Mouse (Mus musculus) v-Abl transformed pro-B cells (cell line): ENCODE measurements around the gene Pramef8.
"Not testable (repeated sequence)": the region's sequence is repeated elsewhere in the genome, so short reads cannot be mapped to it uniquely, and the experiment has no call there.

Experiments used
- in situ Hi-C, 2 experiments: fragments of 400-800 bp; cut with MboI; formaldehyde crosslinking; loops; one replicate each; pipeline ENCODE4 v1.15.1; 2025; ENCODE audit not compliant: unreplicated experiment in 2 of 2

Pramef8 gene

DNA sequence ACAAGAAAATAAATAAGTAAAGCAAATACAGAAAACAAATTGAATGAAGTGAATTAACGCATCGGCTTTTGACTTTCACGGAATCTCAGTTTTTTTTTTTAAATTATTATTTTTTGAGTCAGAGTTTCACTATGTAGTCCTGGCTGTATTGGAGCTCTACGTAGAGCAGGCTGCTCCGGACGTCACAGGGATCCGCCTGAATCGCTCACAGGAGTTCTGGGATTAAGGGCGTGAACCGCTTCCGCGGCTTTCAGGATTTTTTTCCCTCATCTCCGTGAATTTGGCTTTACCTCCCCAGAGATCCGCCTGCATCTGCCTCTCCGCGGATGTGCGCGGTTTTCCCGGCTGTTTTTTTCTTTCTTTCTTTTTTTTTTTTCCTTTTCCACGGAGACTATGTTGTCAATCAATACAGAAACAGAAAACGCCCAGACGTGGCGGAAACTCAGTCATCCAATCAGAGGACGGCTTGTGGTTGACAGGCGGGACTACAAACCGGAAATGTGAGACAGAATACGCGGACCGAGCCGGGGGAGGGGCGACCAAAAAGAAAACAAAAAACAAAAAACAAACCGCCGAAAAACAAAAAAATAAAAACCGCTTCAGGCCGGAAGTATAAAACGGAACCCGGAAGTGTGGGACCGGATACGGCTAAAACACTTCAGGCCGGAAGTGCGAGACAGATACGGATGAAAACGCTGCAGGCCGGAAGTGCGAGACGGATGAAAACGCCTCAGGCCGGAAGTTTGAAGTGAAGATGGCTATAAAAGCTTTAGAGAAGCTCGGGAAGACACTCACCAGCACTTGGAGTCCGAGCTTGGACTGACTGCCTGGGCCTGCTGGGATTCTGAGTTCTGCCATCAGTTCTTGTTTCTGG lies at the start of gene Pramef8:
Gene Pramef8 (plus strand): TSS at position 208 of the 874 bp plus-strand sequence.
- in situ Hi-C loops, result loop anchor here (25.0 kb wide), 6 partner anchors 250 to 1975 kb away; partner anchors contain the start of genes Fblim1 (in 2 of the 2), Slc25a34 (in 2 of the 2), Tmem82 (in 2 of the 2) and Efhd2 (in 1 of the 2)

DNA sequence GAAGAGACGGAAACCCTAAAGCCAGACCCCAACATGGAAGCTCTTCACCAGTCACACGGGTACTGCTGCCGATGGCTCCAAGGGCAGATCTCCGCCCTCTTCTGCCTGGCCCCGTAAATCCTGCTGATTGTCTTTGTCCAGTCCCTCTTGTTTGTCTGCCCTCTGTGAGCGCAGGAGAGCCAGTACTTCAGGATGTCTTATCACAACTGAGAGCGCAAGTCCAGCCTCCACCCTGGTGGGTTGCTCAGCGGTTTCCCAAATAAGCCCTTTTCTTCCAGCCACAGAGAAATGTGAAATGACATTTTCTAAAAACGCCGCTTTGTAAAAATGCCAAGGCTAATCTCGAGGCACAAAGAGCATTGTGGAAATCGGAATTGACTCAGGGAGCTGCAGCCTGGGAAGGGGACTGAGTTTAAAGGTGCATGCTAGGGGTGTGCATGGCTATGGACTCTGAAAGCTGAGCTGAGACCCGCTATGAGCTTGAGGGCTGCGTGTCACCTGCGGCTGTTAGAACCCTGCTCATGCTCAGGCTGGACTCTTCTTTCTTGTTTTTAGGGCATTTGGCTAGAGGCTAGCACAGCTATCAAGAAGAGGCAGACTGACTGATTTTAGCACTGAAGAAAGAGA lies 45.7 kb upstream of the Pramef8 start:
- in situ Hi-C loops, result no loop called here

DNA sequence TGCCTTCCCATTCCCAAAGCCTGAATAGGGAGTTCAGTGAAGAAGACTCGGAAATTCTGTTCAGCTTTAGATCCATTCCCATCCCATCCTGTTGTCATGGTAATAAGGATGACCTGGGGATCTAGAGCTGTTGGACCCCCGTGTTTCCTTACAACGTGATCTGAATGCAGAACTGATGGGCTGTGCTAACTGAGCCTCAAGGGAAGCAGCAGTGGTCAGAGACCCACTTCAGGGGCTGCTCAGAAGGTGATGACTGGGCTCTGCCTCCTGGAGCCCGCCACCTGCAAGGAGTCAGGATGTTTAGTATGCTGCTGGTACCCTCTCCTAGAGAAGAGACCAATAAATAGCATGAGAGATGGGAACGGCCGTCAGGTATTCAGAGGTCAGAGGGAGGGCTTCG lies 32.7 kb upstream of the Pramef8 start:
- in situ Hi-C loops, result loop anchor here in 1 of 2 experiments (25.0 kb wide), 1 partner anchor 1517 kb away; the partner anchor contains the start of gene Efhd2

DNA sequence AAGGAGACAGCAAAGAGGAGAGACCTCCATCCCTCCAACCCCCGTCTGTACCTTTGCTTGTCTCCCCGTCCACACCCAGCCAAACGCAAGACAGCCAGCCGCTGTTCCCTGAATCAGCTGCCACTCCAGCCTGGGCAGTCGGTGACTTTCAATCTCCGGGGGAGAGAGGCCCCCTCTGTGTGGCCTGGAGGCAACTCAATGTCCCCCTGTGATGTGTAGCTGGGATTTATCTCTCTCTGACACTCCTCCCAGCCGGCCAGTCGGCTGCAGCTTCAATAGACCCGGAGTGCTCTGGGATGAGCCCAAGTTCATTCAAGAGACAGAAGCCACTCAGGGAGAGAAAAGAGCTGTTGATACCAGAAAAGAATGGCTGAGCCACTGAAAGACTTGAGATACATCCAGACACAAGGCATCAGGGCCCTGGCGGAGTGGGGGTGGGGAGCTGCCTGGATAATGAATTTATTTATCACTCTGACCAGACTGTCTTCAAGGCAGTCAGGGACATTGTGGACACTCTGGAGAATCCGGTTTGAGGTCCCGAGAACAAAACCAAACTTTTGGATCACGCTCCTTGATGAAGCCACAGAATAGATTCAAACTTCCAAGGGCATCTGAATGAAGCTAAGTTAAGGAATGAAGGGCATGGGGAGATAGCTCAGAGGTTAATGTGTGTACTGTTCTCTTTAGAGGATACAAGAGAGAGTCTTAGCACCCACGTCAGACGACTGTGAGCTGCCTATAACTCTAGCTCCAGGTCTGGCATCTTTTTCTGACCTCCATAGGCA lies 32.1 kb upstream of the Pramef8 start:
- in situ Hi-C loops, result loop anchor here in 1 of 2 experiments (25.0 kb wide), 1 partner anchor 1518 kb away; the partner anchor contains the start of gene Efhd2

DNA sequence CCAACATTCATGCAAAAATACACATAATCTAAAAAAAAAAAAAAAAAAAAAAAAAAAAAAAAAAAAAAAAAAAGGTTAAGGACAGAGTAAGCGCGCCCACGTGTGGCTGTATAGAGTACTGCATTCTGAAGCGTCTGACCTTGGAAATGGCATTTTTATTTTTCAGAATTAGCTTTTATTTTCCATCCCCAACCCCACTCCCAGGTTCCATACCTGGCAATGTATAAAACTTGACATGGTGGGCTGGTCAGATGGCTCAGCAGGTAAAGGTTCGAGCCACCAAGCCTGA lies 31.6 kb upstream of the Pramef8 start:
- in situ Hi-C loops, result loop anchor here in 1 of 2 experiments (25.0 kb wide), 1 partner anchor 1518 kb away; the partner anchor contains the start of gene Efhd2

DNA sequence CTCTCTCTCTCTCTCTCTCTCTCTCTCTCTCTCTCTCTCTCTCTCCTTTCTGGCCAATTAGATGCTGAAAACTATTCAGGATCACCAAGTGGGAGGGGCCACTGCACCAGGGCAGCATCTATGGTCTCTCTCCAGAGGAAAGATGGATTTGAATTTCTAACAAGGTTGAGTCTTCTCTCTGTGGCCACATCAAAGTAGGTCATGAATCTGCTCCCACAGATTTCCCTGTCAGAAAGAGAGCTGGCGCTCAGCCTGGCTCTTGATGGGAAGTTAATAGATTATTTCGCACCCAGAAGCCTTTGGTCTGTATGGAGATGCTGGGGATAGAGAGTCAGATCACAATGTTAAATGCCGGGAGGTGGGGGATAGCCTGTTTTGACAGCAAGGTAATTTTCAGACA lies 30.1 kb upstream of the Pramef8 start:
- in situ Hi-C loops, result loop anchor here in 1 of 2 experiments (25.0 kb wide), 1 partner anchor 1520 kb away; the partner anchor contains the start of gene Efhd2

DNA sequence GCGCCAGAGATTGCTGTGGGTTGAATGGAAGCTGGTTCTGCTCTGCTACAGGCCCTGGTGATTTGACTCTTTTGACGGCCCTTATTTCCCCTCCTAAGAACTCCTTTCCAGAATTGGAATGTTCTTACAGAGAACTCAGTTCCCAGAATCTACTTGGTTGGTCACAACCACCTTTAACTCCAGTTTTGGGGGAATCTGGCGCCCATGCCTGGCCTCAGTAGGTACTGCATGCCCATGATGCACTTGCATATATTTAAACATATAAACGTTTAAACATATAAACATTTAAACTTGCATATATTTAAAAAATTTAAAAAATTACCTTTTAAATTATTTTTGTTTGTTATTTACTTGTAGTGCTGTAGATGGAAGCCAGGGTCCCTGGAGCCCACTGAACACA lies 28.6 kb upstream of the Pramef8 start:
- in situ Hi-C loops, result loop anchor here in 1 of 2 experiments (25.0 kb wide), 1 partner anchor 1521 kb away; the partner anchor contains the start of gene Efhd2

DNA sequence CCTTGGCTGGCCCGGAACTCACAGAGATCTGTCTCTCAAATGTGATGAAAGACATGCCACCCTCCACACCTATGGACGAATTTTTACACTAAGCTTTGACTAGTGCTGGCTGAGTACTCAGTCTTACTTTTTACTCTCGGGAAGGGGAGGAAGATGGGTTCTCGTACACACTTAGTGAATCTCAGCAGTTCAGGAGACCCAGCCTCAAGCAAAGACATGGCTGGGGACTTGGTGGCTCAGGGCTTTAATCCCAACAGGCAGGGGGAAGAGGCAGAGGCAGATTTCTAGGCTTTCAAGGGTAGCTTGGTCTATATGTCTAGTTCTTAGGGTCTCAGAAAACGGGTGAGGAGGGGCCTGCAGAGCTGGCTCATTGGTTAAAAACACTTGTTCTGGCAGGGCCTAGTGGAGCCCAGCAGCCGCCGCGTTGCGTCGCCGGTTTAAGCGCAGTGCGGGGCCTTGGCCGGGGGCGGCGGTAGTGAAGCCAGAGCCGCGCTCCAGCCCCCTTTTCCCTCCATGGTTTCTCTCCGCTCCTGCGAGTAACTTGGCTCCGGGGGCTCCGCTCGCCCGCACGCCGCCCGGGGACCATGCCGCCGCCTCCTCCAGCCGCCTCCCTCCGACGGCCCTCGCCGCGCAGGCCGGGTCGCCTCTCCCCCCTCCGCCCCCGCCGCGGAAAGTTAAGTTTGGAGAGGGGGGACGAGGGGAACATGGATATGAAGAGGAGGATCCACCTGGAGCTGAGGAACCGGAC lies 23.1 kb upstream of the Pramef8 start:
- in situ Hi-C loops, result loop anchor here in 1 of 2 experiments (25.0 kb wide), 1 partner anchor 1527 kb away; the partner anchor contains the start of gene Efhd2

DNA sequence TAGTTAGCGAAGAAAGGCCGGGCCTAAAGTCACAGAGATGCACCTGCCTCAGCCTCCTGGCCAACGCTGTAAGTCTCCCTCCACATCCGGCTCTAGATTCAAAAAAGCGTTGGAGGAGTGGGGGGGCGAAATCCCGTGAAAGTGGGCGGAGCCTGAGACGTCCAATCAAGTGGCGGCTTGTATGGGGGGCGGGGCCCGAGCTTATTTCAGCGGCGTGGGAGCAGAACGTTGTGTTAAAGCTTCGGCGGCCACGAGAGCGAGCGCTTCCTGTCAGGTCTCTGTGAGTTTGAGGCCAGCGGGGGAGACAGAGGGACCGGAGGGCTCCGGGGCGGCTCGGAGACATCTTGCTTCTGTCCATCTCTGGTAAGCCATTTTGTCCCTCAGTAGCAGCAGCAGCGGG lies 18.0 kb upstream of the Pramef8 start, which contains the start of gene Pramel1:
Gene Pramel1 (plus strand): TSS at position 248 of the 400 bp plus-strand sequence.
- in situ Hi-C loops, result loop anchor here in 1 of 2 experiments (25.0 kb wide), 1 partner anchor 1532 kb away; the partner anchor contains the start of gene Efhd2

DNA sequence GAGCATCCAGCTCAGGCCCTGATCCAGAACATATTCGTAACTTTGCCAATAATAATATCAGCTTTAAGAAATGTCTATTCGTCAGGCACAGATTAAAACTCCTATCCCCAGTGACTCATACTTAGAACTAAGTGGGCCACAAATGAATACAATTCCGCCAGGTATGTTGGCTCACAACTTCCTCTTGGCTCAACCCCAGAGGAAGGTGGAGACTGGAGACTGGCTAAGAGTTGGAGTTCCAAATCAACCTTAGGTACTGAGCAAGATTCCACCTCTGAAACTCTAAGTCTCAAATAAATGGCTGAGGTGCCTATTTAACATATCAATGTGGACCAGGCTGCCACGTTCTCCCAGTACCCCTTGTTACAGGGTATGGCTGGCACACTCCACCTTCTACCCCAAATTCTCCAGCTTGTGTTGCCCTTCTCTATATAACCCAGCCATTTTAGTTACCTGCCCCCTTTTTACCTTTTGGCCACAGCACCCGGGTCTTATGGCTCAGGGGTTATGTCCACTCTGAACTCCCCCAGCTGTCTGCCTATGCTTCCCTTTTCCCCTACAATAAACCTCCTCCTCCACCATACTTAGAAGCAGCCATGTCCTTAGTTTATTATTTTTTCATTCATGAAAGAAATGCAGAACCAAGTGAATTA lies 534 bp upstream of the Pramef8 start:
- in situ Hi-C loops, result loop anchor here (25.0 kb wide), 6 partner anchors 249 to 1974 kb away; partner anchors contain the start of genes Fblim1 (in 2 of the 2), Slc25a34 (in 2 of the 2), Tmem82 (in 2 of the 2) and Efhd2 (in 1 of the 2)

DNA sequence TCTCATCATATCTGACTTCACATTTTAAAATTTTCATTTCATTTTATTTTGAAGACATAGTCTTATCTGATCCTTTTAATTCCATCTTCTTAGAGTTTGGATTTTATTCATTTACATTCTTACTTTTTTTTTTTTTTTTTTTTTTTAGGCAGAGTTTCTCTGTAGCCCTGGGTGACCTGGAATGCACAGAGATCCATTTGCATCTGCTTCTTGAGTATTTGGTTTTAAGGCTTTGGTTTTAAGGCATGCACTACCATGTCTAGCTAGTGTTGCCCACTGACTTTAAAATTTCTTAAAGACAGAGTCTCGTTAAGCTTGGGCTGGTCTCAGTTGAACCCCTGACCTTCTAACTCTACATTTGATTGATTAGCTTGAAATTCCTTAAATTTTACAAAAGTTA lies 1.4 kb downstream of the Pramef8 start:
- in situ Hi-C loops, result loop anchor here (25.0 kb wide), 6 partner anchors 251 to 1976 kb away; partner anchors contain the start of genes Fblim1 (in 2 of the 2), Slc25a34 (in 2 of the 2), Tmem82 (in 2 of the 2) and Efhd2 (in 1 of the 2)

DNA sequence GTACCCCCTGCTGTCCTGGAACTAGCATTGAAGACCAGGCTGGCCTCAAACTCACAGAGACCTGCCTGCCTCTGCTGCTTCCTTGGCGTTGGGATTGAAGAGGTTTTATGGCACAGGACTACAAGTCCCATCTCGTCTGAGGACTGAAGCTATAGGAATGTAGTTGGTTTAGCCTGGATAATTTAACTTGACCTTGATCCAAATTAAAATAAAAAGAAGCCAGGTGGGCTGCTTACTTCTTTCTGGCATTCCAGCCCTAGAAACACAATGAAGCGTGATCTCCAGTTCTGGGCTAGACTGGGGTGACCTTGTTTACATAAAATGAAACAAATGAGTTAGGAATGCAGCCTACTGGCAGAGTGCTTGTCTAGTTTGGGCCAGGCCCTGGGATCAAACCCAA lies 1.9 kb downstream of the Pramef8 start:
- in situ Hi-C loops, result loop anchor here (25.0 kb wide), 6 partner anchors 252 to 1977 kb away; partner anchors contain the start of genes Fblim1 (in 2 of the 2), Slc25a34 (in 2 of the 2), Tmem82 (in 2 of the 2) and Efhd2 (in 1 of the 2)

DNA sequence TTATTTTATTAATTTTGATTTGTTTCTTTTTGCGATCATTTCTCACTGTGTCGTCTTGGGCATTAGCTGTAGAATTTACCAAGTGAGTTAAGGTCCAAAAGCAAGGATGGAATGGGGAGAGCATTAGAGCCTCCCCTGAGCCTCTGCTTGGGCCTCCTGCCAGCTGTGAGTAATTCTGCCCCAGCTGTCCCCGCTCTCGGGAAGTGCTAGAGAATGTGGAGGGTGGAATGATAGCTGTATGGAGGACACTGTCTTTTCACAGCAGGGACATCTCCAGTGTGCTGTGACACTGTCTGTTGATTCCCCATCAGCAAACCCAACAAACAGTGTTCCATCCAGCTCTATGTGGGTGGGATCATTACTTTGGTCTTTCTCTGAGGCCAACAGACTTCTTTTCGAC lies 14.5 kb downstream of the Pramef8 start:
- in situ Hi-C loops, result not testable (repeated sequence)

DNA sequence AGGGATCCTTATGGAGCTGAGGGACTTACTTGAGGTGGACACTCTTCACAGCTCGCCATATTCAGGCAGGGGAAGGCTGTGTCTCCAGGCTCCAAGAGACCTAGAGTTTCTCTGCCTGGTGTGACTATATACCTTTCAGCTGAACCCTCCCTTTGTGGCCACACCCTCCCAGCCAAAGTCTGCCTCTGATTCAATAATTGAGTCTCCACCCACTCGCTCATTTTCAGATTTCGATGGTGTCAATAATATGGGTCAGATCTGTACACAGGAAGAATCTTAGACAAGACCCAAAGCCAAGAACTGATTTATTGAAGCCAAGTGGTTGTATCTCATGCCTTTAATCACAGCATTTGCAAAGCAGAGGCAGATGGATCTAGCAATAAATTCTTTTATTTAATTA lies 38.0 kb downstream of the Pramef8 start, which contains the start of gene Oog4:
Gene Oog4 (minus strand): TSS at position 101 of the 400 bp plus-strand sequence.
- in situ Hi-C loops, result no loop called here
